Mouse (Mus musculus) cerebellum, adult (tissue): Measurements from ENCODE around the gene Wdr43.
"Not testable (repeated sequence)": the region's sequence is repeated elsewhere in the genome, so short reads cannot be mapped to it uniquely, and the experiment has no call there.

Source experiments
- ATAC-seq: cut with Nextera tagmentation; 2 replicates; pipeline ENCODE4 v1.9.2; 2017; ENCODE audit warnings: mild to moderate bottlenecking, moderate library complexity, mixed read lengths; ENCODE audit not compliant: insufficient number of reproducible peaks, low FRiP score, low TSS enrichment

Wdr43 gene

GRCm38 (mm10) chr17:71615638-71616318 lies at the start of gene Wdr43:
TSS of gene Wdr43 (plus strand) at chr17:71615895.
- peak; percentile 99 for ATAC-seq

DNA sequence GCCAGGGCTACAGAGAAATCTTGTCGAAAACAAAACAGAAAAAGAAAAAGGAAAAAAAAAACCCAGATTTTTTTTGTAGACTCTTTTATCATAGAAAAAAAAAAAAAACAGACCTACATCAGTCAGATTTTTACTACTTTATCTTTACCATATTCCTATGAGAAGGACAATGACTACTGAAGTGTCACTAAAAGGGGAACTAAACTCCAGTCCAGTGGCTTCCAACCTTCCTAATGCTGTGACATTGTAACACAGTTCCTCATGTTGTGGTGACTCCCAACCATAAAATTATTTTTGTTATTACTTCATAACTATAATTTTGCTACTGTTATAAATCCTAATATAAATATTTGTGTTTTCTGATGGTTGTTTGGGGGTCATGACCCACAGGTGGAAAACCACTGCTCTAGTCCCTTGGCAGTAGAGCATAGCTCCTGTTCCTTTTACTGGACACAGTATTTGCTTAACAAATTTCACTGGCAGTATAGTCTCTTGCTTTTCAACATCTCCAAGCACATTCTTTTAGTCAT lies 36.5 kb upstream of the Wdr43 start:
- ATAC-seq = no peak

DNA sequence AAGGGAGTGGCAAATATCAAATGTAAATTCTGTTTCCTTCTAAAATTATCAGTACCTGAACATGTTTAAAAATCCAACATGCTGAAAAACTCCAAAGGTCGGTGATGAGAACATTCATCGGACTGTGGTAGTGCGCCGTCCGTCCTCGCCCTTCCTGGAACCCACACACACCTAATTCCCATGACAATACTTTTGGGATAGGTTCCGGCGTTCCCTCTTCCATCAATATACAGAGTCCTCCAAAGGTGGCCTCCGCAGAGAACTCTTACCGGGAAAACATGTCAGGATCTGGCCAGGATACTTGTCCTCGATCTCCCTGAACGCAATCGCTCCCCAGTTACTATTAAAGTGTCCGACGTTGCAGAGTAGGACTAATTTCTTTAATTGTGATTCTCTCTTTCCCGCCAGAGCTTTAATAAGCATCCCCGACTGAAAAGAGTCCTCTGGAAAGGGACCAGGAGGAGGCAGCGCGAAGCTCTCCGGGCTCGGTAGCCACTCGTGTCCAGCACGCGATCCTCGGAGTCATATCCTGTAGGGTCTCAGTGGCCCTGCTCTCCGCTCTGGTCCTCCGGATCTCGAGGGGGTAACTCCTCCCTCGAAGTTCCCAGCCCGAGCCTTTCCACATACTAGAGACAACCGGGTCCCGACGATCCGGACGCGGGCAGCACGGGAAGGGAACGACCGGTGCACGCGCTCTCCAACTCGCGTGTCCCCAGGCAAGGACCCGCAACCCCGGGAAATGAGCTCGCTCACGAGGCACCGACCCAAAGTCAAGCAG lies 17.6 kb upstream of the Wdr43 start:
- peak; percentile 72; the same call in 1 of the 2 replicates for ATAC-seq

GRCm38 (mm10) chr17:71598659-71599554 lies 16.8 kb upstream of the Wdr43 start:
- ATAC-seq = peak; percentile 88

DNA sequence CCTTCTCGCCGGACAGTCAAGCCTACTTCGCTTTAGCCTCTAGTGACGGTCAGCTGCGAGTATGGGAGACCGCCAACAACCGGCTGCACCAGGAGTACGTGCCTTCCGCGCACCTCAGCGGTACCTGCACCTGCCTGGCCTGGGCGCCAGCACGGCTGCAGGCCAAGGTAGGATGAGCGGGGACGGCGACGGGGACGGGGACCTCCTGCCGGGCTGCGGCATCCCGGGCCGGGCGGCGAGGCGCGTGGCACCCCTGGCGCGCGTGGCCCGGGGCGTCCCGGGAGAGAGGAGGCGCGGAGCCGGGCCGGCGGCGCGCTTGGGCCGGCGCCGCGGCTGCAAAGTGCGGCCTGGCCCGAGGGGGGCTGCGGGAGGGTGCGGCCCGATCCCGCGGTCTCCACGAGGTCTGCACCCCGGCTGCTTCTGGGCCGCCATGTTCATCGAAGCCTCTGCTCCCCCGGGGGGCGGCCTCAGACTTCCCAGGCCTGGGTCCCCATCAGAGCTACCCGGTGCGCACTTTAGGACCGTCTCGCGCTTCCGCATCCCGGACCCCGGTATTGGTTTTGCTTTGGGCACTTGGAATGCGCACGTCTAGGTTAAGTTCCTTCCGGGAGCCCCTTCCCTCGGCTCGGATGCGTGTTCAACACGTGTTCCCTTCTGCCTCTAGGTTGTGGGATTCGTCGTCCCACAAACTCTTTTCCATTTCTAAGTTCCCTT lies 781 bp downstream of the Wdr43 start:
- ATAC-seq = 0 out of 2 replicates have a peak, but pooled peaks have one; percentile 37

- no peak for ATAC-seq
These were observed 1.3 kb downstream of the Wdr43 start for GRCm38 (mm10) chr17:71617033-71617362.

DNA sequence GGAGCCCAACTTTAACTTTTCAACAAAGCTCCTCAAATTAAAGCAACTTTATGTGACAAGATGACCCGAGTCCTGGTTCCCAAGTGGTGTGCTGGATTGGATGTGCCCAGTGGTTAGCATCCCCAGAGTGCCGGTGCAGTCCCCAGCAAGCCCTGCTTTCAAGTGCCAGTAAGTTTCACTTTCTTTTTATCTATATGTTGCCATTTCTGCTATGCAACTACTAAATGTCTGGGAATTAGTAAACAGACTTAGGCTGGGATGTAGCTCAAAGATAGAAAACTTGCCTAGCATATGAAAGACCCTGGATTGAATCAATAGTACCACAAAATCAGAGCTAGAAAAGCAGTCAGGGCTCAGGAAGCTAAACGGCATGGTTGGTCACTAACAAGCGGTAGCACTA lies 2.3 kb downstream of the Wdr43 start:
- no peak for ATAC-seq

DNA sequence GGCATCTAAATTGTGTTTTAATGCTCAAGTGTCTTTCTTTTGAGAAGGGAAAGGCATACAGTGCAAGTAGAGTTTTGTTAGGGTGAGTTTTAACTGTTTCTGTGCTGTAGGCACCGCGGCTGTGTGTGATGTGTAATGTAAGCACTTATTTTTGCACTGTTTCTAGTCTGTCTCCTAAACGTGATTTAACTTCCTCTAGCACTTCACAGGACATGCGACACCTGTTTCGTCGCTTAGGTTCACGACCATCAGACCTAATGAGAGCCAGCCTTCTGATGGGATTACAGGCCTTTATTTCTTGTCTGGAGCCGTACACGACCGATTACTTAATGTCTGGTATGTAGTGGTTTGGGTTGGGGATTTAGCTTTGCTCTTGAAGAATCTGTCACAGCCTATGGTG lies 16.1 kb downstream of the Wdr43 start:
- ATAC-seq = no peak

DNA sequence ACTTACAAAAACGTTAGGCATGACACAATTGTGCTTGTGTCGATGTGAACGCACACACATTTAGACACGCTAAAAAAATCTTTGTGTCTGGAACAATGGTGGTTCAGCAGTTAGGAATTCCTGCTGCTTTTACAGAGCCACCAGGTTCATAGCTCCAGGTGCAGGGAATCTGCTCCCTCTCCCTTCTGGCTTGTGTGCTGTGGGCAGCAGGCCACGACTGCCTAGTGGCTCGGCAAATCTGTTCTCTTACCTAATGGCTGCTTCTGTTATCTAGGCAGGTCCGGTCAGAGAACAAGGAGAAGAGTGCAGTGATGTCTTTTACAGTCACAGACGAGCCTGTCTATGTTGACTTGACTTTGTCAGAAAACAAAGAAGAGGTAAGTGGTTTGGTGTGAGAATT lies 17.7 kb downstream of the Wdr43 start:
- ATAC-seq = peak; percentile 81

DNA sequence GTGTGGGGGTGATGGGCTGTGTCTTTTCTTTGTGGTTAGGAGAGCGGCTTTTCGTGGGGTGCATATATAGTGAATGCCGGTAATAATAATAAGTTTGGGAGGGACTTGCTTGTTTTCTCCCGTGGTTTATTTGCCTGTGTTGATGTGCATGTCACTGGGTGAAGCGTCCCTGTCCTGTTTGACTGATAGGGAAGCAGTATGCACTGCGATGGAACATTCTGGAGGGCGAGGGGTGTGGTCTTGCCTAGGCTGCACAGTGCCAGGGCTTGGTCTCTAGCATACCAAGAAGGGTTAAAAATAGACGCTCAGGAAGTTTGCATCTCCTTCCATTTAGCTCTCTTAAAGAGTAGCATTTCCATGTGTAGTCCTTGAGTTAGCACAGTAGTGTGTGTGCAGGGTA lies 21.1 kb downstream of the Wdr43 start:
- ATAC-seq = no peak

GRCm38 (mm10) chr17:71637750-71638265 lies 22.1 kb downstream of the Wdr43 start:
- ATAC-seq = no peak

DNA sequence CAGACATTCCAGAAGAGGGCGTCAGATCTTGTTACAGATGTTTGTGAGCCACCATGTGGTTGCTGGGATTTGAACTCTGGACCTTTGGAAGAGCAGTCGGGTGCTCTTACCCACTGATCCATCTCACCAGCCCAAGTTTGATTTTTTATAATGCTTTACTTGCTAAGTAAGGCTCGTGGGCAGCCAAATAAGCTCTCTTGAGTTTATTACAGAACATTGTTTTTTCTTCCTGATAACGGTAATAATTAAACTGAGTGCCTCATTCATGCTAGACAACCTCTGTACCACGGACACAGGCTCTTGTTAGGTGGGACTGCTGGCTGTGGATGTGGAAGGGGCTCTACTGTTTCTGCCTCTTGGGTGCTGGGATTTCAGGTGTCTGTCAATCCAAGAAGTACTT lies 23.4 kb downstream of the Wdr43 start:
- ATAC-seq = not testable (repeated sequence)

- 0 out of 2 replicates have a peak, but pooled peaks have one; percentile 26 for ATAC-seq
These were observed 24.9 kb downstream of the Wdr43 start for GRCm38 (mm10) chr17:71640421-71641085.

DNA sequence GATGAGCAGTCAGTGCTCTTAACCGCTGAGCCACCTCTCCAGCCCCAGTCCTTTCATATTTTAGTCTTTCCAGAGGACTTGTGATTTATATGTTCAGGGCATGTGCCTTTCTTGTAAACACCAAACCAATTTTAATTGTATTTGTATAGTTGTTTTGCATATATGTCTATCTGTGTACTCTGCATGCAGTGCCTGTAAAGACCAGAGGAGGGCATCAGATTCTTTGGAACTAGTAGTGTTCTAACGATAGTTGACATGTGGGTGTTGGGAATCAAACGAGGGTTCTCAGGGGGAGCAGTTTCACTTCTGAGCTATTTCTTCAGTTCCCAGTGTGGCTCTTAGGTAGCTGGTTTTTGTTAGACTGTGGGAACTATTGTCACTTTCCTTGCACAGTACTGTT lies 26.5 kb downstream of the Wdr43 start:
- ATAC-seq = no peak

DNA sequence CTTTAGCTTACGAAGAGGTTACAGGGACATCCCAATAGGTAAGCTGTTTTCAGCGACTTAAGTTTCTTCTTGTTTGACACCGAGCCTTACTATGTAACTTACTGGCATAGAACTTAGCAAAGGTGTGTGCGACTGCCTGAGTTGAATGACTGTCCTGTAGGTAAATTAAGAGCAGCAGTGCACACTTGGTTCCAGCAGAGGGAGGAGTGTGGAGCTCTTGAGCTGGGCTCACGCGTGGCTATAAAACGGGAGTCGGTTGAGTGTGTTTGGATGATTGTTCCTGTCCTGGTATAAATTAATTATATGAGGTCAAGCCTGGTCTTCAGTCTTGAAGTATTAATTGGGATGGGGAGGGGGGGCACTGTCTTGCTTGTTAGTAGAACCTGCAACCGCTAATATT lies 34.3 kb downstream of the Wdr43 start:
- ATAC-seq = no peak

DNA sequence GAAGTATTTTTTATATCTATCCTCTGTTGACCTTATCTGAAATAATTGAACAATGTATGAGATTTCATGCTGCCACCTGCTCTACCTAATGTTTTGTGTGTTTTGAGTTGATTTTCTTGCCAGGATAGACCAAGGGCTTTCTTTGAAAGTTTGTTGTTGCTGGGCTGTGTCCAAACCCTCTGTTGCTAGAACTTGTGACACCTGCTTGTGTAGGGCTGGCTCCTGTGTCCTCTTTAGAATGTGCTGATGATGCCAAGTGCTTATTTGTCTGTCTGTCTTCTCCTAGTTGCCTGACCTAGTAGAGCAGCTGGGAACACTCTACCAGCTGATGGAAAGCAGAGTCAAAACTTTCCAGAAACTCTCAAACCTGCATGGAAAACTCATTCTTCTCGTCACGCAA lies 36.8 kb downstream of the Wdr43 start:
- ATAC-seq = no peak

DNA sequence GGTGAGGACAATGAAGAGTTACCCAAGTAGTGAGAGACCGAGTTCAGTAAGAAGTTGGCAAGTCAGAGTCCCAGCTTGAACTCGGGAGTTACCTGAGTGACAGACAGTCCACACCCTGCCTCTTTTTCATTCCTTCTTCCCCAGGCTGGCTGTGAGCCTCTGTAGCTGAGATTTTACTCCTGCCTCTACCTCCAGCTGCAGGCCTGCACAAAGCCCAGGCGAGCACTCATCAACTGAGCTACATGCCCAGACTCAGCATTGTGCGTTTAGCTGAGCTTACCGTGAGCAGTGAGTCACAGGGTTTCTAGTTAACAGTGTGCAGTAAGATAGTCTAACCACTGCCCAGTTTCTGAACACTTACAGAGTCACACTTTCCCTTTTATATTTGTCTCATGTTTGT lies 37.2 kb downstream of the Wdr43 start:
- ATAC-seq = no peak

DNA sequence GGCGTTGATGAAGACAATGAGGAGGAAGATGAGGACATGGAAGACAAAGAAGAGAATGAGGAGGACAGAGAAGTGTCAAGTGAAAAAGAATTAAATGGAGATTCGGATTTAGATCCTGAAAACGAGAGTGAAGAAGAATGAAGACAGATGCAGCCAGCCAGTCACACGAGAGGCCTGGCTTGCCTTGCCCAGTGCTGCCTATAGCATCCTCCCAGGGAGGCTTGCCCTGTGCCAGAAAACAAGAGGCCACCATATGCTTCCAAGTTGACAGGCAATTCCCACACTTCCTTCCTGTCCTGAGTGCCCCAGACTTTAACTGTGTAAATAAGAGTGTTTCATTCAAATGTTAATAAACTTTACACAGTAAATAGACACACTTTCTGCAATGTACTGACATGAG lies 41.8 kb downstream of the Wdr43 start:
- ATAC-seq = peak; percentile 70

DNA sequence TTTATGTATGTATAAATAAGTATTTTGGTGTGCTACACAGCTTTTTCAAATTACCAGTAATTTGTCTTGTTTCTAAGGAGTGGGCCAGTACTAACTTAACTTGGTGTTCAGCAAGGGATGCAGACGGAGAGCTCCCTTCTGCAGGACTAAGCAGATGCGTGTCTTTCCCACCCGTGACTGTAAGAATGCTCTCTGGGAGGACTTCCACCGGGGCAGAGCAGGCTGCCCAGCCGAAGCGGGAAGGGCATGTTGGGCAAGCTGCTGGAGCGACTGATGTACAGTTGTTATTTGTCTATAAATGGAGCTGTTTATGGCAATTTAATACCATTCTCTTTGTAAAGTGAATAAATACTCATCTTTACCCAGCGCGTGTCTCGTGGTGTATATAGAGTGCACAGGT lies 43.0 kb downstream of the Wdr43 start:
- ATAC-seq = no peak
